Mouse (Mus musculus) small intestine, adult 2 months (tissue): ENCODE data around the gene Scyl2.

Source experiments
- CTCF ChIP-seq: fragments of 200-500 bp; IDR thresholded peaks from 2 replicates; pipeline ENCODE4 v1.5.1; 2012; ENCODE audit warnings: low read depth, mild to moderate bottlenecking, control low read depth, inconsistent platforms, low read length, moderate library complexity, mixed read lengths; ENCODE audit not compliant: insufficient replicate concordance, insufficient read length; ENCODE audit errors: extremely low read depth
- POLR2A ChIP-seq: fragments of 200-500 bp; IDR thresholded peaks from 2 replicates; pipeline ENCODE4 v1.6.1; 2012; ENCODE audit warnings: low read depth, mild to moderate bottlenecking, control low read depth, inconsistent platforms, low read length, moderate library complexity

DNA sequence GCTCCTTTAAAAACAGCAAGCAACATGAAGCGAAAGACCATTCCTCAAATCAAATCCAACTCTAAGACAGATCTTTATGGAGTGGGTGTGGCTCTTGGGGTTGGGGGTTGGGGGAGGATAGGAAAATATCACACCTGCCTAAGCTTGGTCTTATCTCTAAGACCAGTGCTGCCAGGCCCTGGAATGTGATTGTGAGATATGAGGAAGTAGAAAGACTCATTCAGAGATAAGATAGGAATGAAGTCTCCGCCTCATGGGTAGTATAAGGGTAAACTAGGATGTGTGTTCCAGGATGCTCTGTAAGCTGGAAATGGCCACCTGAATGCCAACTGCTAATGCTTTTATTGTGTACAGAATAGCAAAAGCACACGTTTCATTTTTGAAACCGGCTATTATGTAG, 91.8 kb downstream of the Scyl2 start:
- TF ChIP-seq POLR2A (no peak), CTCF (no peak)
